Mouse (Mus musculus) erythroblast, embryonic 14.5 days (primary cell): ENCODE measurements around the gene Sirpa.

Experiments used
- GATA1 ChIP-seq: IDR thresholded peaks from 2 replicates; pipeline ENCODE4 v1.6.1; 2012; ENCODE audit warnings: low read length, inconsistent platforms, mixed read lengths
- TAL1 ChIP-seq: IDR thresholded peaks from 3 replicates; pipeline ENCODE4 v1.6.1; 2012; ENCODE audit warnings: low read length, inconsistent platforms, mixed read lengths

DNA sequence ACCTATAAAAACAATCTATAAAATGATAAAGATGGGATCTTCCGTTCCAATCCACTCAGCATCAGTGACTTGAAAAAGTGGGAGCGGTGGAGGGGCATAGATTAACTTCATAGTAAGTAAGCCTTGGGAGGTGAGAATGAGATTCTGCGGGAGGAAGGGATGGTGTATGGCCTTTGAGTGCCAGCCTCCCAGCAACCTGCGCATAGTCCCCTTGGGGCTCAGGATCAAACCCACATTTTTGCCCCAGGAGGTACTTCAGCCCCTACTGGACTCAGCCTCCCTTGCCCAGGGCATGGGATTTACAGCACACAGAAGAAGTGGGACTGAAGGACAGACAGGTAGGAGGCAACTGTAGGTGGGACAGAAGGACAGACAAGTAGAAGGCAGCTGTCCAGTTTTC is 2.6 kb downstream of the Sirpa start:
- TF ChIP-seq GATA1 (no peak), TAL1 (no peak)
